Mouse (Mus musculus): ENCODE data around the gene Plxnd1. TPM values are rescaled to one million over a fixed set of nuclear protein-coding genes. Genes with fewer than 3 reads are reported as not detected.

The Plxnd1 gene
- 6.2 and 7.0 TPM in 2 replicates for polyA plus RNA-seq (2012)

GRCm38 (mm10) chr6:115994877-115995520 lies at the start of gene Plxnd1:
Gene Plxnd1, minus strand, starts transcription at chr6:115995005.
- TF ChIP-seq GATA1 (IDR thresholded peaks at IDR 0.05; ENCODE audit: low read length), result no peak

- no peak for TF ChIP-seq GATA1 (IDR thresholded peaks at IDR 0.05; ENCODE audit: low read length)
These were observed 49.2 kb upstream of the Plxnd1 start for GRCm38 (mm10) chr6:116044039-116044438.

GRCm38 (mm10) chr6:116038222-116038621 lies 43.4 kb upstream of the Plxnd1 start:
- TF ChIP-seq GATA1 (IDR thresholded peaks at IDR 0.05; ENCODE audit: low read length), result peak; percentile 30

GRCm38 (mm10) chr6:116037281-116037831 lies 42.6 kb upstream of the Plxnd1 start:
- TF ChIP-seq GATA1 (IDR thresholded peaks at IDR 0.05; ENCODE audit: low read length), result no peak

- no peak for TF ChIP-seq GATA1 (IDR thresholded peaks at IDR 0.05; ENCODE audit: low read length)
These were observed 41.8 kb upstream of the Plxnd1 start for GRCm38 (mm10) chr6:116036555-116036954.

GRCm38 (mm10) chr6:116031052-116031451 lies 36.2 kb upstream of the Plxnd1 start:
- TF ChIP-seq GATA1 (IDR thresholded peaks at IDR 0.05; ENCODE audit: low read length), result no peak

- no peak for TF ChIP-seq GATA1 (IDR thresholded peaks at IDR 0.05; ENCODE audit: low read length)
These were observed 29.9 kb upstream of the Plxnd1 start for GRCm38 (mm10) chr6:116024666-116025065.

- TF ChIP-seq GATA1 (IDR thresholded peaks at IDR 0.05; ENCODE audit: low read length), result no peak
These were observed 27.2 kb upstream of the Plxnd1 start for GRCm38 (mm10) chr6:116021961-116022485.

- TF ChIP-seq GATA1 (IDR thresholded peaks at IDR 0.05; ENCODE audit: low read length), result no peak
These were observed 21.1 kb upstream of the Plxnd1 start for GRCm38 (mm10) chr6:116015902-116016301.

GRCm38 (mm10) chr6:116014111-116014510 lies 19.3 kb upstream of the Plxnd1 start:
- TF ChIP-seq GATA1 (IDR thresholded peaks at IDR 0.05; ENCODE audit: low read length), result no peak

- TF ChIP-seq GATA1 (IDR thresholded peaks at IDR 0.05; ENCODE audit: low read length), result no peak
These were observed 18.9 kb upstream of the Plxnd1 start for GRCm38 (mm10) chr6:116013687-116014086.

- no peak for TF ChIP-seq GATA1 (IDR thresholded peaks at IDR 0.05; ENCODE audit: low read length)
These were observed 15.7 kb upstream of the Plxnd1 start for GRCm38 (mm10) chr6:116010541-116010940.

- no peak for TF ChIP-seq GATA1 (IDR thresholded peaks at IDR 0.05; ENCODE audit: low read length)
These were observed 14.6 kb upstream of the Plxnd1 start for GRCm38 (mm10) chr6:116009426-116009825.

GRCm38 (mm10) chr6:116007561-116008173 lies 12.9 kb upstream of the Plxnd1 start:
- no peak for TF ChIP-seq GATA1 (IDR thresholded peaks at IDR 0.05; ENCODE audit: low read length)

- TF ChIP-seq GATA1 (IDR thresholded peaks at IDR 0.05; ENCODE audit: low read length), result no peak
These were observed 11.9 kb upstream of the Plxnd1 start for GRCm38 (mm10) chr6:116006731-116007130.

- TF ChIP-seq GATA1 (IDR thresholded peaks at IDR 0.05; ENCODE audit: low read length), result no peak
These were observed 11.1 kb upstream of the Plxnd1 start for GRCm38 (mm10) chr6:116005959-116006288.
